Comparison of ENCODE assay signal across 12 mouse cellular contexts in the genomic region with DNA sequence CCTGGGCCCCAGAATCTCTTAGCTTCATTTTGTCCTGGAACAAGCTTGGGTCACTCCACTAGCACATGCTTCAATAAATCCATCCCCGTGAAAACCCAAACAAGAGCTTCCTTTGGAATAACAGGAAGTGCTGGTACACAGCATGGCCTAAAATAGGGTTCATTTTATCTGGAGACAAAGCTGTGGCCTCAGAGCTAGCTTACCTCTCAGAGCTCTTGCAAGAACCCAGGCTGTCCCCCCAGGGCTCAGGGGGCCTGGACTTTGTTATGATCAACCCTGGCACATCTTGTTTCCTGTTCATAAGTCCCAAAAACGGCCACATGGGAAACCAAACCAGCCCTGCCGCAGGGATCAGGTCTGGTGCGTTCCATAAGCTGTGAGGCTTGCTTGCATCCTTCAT.
DNase-seq lines count a peak whose midpoint lies in the region; ATAC-seq lines count a peak whose summit lies in the region.
"Had no signal": no experiment of that assay in that cellular context is flagged by ENCODE, and none has a peak within 500 bp of the region (broad histone marks: within the 10 kb centered on the region; RNA-seq: fewer than 3 reads in every experiment).

No protein-coding gene starts in this region.

- intact Hi-C loops in heart, postnatal 10 days (cut with DNase I) = loop anchor here (10.0 kb wide), 1 partner anchor 537 kb away; no protein-coding TSS in a partner anchor

- peaks cover 41% of the 10 kb centered on the region for H3K4me1 ChIP-seq in neural tube, embryonic 15.5 days
- peaks cover 83% of the 10 kb centered on the region for H3K4me1 ChIP-seq in limb, embryonic 12.5 days (replicated peaks)

- DNase-seq in heart, adult 9 months (ENCODE audit: low spot score in 2 of 2) = peak; percentile 35 to 52
- no peak for DNase-seq in heart, postnatal 10 days
- peak; percentile 36 for DNase-seq in neural tube, embryonic 10.5 days (ENCODE audit: extremely low spot score, low spot score)
- no peak for DNase-seq in frontal cortex, postnatal 36 days (ENCODE audit: low spot score in 2 of 2)
- DNase-seq in spleen, postnatal 4 days (ENCODE audit: low spot score in 2 of 2) = no peak
- no peak for DNase-seq in cerebellum, adult 11 months
- DNase-seq: liver, embryonic 13.5 days; right cerebral cortex, postnatal 25 days; thymus, postnatal 14 days had no signal

- H3K36me3 ChIP-seq in neural tube, embryonic 15.5 days = no peaks in the 10 kb centered on the region
- H3K36me3 ChIP-seq in limb, embryonic 12.5 days = no peaks in the 10 kb centered on the region
- H3K36me3 ChIP-seq: liver, embryonic 13.5 days had no signal

- no peak overlapping the region for H3K4me2 ChIP-seq in neural tube, embryonic 15.5 days
- peak overlapping the region; percentile 10; the same call in 1 of the 2 replicates for H3K4me2 ChIP-seq in limb, embryonic 12.5 days
- H3K4me2 ChIP-seq: liver, embryonic 13.5 days had no signal

- no peaks in the 10 kb centered on the region for H3K27me3 ChIP-seq in neural tube, embryonic 15.5 days (replicated peaks)
- no peaks in the 10 kb centered on the region for H3K27me3 ChIP-seq in limb, embryonic 12.5 days
- H3K27me3 ChIP-seq: liver, embryonic 13.5 days had no signal

- no peak overlapping the region for H3K27ac ChIP-seq in neural tube, embryonic 15.5 days (replicated peaks)
- peak overlapping the region; percentile 70 for H3K27ac ChIP-seq in limb, embryonic 12.5 days
- H3K27ac ChIP-seq: liver, embryonic 13.5 days had no signal

- no peak for ATAC-seq in neural tube, embryonic 15.5 days (ENCODE audit: low FRiP score)
- no peak for ATAC-seq in limb, embryonic 12.5 days (ENCODE audit: insufficient number of reproducible peaks, insufficient read depth, low FRiP score, low TSS enrichment, low read depth)

- H3K9ac ChIP-seq in neural tube, embryonic 15.5 days (replicated peaks) = no peak overlapping the region
- H3K9ac ChIP-seq in limb, embryonic 12.5 days (replicated peaks) = no peak overlapping the region
- H3K9ac ChIP-seq: liver, embryonic 13.5 days had no signal

- H3K9me3 ChIP-seq in neural tube, embryonic 15.5 days (replicated peaks) = no peaks in the 10 kb centered on the region
- no peaks in the 10 kb centered on the region for H3K9me3 ChIP-seq in limb, embryonic 12.5 days
- H3K9me3 ChIP-seq: liver, embryonic 13.5 days had no signal

- H3K4me3 ChIP-seq in neural tube, embryonic 15.5 days (replicated peaks) = no peak overlapping the region
- no peak overlapping the region for H3K4me3 ChIP-seq in limb, embryonic 12.5 days (replicated peaks)
- H3K4me3 ChIP-seq: liver, embryonic 13.5 days; myocyte had no signal

- WGBS in neural tube, embryonic 15.5 days = 48% methylated on average over 4 of the region's 4 CpGs
- 6% methylated on average over 4 of the region's 4 CpGs for WGBS in limb, embryonic 12.5 days

Comparison
In these comparisons a context has a peak if more than half of its experiments do, and no peak if none do; other contexts are left out.
1. DNase-seq: peak in heart, adult 9 months (2 of 2) and neural tube, embryonic 10.5 days (single experiment); none in heart, postnatal 10 days (0 of 2), frontal cortex, postnatal 36 days (0 of 2), spleen, postnatal 4 days (0 of 2) and cerebellum, adult 11 months (single experiment).